In the genomic region with DNA sequence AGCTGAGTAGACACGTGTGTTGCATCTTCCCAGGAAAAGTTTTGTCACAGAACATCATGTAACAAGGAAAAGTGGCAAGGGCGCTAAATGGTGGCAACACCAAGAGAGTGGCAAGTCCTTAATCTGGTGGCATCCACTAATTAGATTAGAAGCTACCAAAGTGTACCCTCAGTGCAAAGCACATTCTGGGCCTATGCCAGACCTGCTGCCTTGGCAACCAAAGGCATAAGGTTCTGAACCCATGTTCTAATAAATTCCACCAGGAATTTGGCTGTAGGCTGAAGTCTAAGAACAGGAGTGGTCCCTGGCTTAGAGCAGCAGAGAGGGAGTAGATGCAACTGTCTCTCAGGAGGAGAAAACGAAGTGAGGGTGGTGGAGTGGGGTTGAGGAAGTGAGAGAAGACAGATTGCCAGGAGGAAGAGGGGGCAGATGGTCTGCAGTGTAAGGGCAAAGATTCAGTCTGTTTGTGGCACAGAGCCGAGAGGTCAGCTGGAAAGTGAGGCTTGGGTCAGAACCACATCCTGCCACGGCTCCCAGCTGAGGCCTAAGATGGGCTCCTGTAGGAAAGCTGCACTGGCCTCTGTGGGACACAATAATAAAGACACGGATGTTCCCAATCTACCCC, we compare ENCODE assay signal across 9 mouse cellular contexts. TPM values are rescaled to one million over a fixed set of nuclear protein-coding genes. Genes with fewer than 3 reads are reported as not detected.
DNase-seq lines count a peak whose midpoint lies in the region; ATAC-seq lines count a peak whose summit lies in the region.
"Had no signal": no experiment of that assay in that cellular context is flagged by ENCODE, and none has a peak within 500 bp of the region (broad histone marks: within the 10 kb centered on the region; RNA-seq: fewer than 3 reads in every experiment).

No protein-coding gene starts in this region.

- no peaks in the 10 kb centered on the region for H3K4me1 ChIP-seq in forebrain, embryonic 16.5 days (replicated peaks; ENCODE audit: control insufficient read depth, insufficient read depth, low read length)

- H3K9ac ChIP-seq in forebrain, embryonic 16.5 days (replicated peaks; ENCODE audit: low read depth, low read length), result no peak overlapping the region

- H3K4me2 ChIP-seq in forebrain, embryonic 16.5 days (ENCODE audit: low read length), result no peak overlapping the region

- H3K36me3 ChIP-seq in forebrain, embryonic 16.5 days (ENCODE audit: control insufficient read depth, insufficient read depth), result no peaks in the 10 kb centered on the region

- H3K27ac ChIP-seq in forebrain, embryonic 16.5 days (ENCODE audit: low read length), result no peak overlapping the region

- WGBS in forebrain, embryonic 16.5 days, result 79% methylated on average over 6 of the region's 6 CpGs

- peak; percentile 5 for DNase-seq in adrenal gland, postnatal 10 days
- no peak for DNase-seq in adrenal gland, postnatal 36 days
- DNase-seq in layer of hippocampus, adult 11-12 months (ENCODE audit: low spot score), result peak; percentile 49
- DNase-seq in layer of hippocampus, adult 8-10 months (ENCODE audit: low spot score in 2 of 2), result no peak
- peak; percentile 86 for DNase-seq in 416B (ENCODE audit: low read depth)
- DNase-seq in cerebellum, postnatal 10 days, result peak; percentile 75 to 79
- no peak for DNase-seq in urinary bladder, postnatal 14 days (ENCODE audit: low spot score)
- DNase-seq: liver had no signal

- H3K4me3 ChIP-seq in forebrain, embryonic 16.5 days (replicated peaks; ENCODE audit: low read length), result no peak overlapping the region

- no peaks in the 10 kb centered on the region for H3K9me3 ChIP-seq in forebrain, embryonic 16.5 days (ENCODE audit: control insufficient read depth, low read length)

- ATAC-seq in forebrain, embryonic 16.5 days, result no peak

- H3K27me3 ChIP-seq in forebrain, embryonic 16.5 days (replicated peaks; ENCODE audit: control insufficient read depth, insufficient read depth, low read length), result no peaks in the 10 kb centered on the region

RNA-seq across cellular contexts. Expression of gene Kpna3, which starts 53.9 kb away (rescaled TPM):
- 10 to 100 TPM; 28.8 to 34.1 TPM for total RNA-seq in adrenal gland, postnatal 10 days (2021)
- 10 to 100 TPM; 32.4 to 36.8 TPM for total RNA-seq in adrenal gland, postnatal 36 days (2021)
- total RNA-seq in layer of hippocampus, adult 8-10 months (2022), result 10 to 100 TPM; 67.0 to 79.4 (median 71.3) TPM
- 88.0 and 101 TPM in 2 replicates for polyA plus RNA-seq in forebrain, embryonic 16.5 days (2015; fragmentation: Nextera tagmentation; extraction: Ambion mirVana)

Comparison
In these comparisons a context has a peak if more than half of its experiments do, and no peak if none do; other contexts are left out.
1. DNase-seq: peak in adrenal gland, postnatal 10 days (single experiment), layer of hippocampus, adult 11-12 months (single experiment), 416B (single experiment) and cerebellum, postnatal 10 days (2 of 2); none in adrenal gland, postnatal 36 days (0 of 2), layer of hippocampus, adult 8-10 months (0 of 2) and urinary bladder, postnatal 14 days (single experiment).